Mouse (Mus musculus) stomach, postnatal 0 days (tissue): Measurements from ENCODE around the gene Ctnnbip1.

Source experiments
- CTCF ChIP-seq: IDR thresholded peaks from 2 replicates; pipeline ENCODE4 v1.5.1; 2016; ENCODE audit warnings: antibody characterized with exemption, low read depth, mild to moderate bottlenecking, moderate library complexity
- EP300 ChIP-seq: optimal IDR thresholded peaks from 2 replicates; pipeline ENCODE3; 2016; ENCODE audit warnings: antibody characterized with exemption

- TF ChIP-seq EP300 (no peak), CTCF (no peak)
These were observed 19.1 kb upstream of the Ctnnbip1 start for GRCm38 (mm10) chr4:149498901-149499300.
